Mouse (Mus musculus) left cerebral cortex, adult 8-10 months (tissue): Measurements from ENCODE around the gene Cd2ap. TPM values are rescaled to one million over a fixed set of nuclear protein-coding genes. Genes with fewer than 3 reads are reported as not detected.
"Not testable (repeated sequence)": the region's sequence is repeated elsewhere in the genome, so short reads cannot be mapped to it uniquely, and the experiment has no call there.

Source experiments
- DNase-seq, 2 experiments: peaks; one replicate each; pipeline ENCODE4 v3.0.0; 2022; ENCODE audit warnings: low spot score in 2 of 2
- total RNA-seq, 4 experiments: library from RNA; stranded (reverse); gene quantifications; 2 replicates each; pipeline ENCODE4 v1.2.4; 2022

Gene Cd2ap
- total RNA-seq: 10 to 100 TPM; 22.4 to 25.2 (median 22.9) TPM

DNA sequence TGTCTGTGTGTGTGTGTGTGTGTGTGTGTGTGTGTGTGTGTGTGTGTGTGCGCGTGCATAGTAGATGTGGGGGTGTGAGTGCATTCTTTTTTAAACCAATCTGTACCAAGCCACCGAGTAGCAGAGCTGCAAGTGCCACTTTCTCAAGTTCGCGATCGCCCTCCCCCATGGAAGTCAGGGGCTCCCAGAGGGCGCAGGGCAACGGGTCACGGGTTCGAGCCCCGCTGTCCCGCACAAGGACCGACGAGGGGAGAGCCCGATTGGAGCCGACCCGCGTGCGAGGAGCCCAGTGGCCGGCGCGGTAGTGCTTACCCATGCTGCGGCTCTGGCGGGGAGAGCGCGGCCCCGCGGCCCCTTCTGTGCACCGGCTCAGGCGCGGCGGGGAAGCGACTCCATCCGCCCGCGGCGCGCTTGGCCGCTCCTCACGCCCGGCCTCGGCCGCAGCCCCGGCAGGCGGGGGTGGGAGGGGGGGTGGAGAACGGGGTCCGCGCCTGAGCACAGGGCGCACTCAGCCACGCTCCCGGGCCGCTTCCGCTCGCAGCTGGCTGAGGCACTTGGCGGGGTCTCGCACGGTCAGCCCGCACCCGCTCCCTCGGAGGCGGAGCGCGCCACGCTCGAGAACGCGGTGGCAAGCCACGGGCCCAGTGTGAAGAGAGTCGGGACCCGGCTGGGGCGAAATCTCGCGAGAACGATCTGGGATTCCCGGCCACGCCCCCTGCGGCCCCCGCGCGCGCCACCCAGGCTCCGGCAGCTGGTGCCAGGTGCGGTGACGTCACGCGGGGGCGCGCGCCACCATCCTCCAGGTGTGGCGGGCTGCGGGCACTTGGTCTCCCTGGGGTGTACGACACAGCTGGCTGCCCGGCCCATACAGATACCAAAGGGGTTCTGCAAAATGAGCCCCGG lies at the start of gene Cd2ap:
Gene Cd2ap (minus strand): TSS at position 665 of the 903 bp plus-strand sequence.
- peak; percentile 94 to 95 for DNase-seq

DNA sequence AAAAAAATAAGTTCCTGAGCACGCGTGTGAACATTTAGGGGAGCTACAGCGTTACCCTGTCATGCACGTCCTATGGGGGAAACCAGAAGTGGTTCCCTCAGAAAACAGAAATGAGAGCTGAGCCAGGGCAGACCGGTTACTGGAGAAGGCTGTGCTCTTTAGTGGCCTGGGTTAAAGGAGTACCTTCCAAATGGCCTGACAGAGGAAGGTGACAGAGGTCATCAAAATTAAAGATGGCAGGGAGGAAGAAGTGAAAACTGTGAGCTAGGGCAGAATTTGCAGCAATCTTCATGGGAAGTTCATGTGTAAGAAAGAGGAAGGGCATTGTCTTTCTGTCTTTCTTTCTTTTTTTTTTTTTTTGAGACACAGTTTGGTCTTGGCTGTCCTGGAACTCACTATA lies 48.3 kb upstream of the Cd2ap start:
- no peak for DNase-seq

DNA sequence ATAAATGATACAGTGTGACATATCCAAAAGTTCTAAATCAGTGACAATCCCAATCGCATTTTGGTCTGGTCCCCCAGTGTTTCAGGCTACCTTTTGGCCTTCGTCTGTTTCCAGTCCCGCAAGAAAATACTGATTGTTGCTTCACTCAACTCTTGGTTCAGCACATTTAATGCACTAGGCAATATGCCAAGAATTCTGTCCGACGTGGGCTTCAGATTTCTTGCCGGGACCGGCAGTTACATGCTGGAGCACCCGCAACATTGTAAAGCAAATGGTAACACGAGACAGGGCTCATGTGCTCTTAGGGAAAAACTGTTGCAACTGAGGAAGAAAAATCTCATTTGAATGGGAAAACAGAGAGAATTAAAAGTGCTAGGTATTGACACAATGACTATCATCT lies 42.3 kb upstream of the Cd2ap start:
- DNase-seq: no peak

DNA sequence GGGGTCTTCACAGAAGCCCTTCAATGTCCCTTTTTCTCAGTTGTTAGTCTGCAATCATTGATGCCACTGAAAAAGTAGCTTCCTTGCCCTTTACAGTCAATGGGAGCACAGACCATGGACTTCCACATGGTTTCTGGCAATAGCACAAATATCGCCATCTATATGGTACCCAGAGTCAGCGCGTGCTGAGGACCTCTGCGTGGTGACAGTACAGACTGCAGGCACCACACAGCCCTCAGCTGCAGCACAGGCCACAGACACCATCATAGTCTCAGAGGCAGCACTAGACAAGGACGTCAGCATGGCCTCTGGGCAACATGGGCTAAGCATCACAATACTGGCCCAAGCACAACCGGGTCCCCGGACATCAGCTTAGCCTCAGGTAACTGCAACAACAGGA lies 38.3 kb upstream of the Cd2ap start:
- DNase-seq: no peak

DNA sequence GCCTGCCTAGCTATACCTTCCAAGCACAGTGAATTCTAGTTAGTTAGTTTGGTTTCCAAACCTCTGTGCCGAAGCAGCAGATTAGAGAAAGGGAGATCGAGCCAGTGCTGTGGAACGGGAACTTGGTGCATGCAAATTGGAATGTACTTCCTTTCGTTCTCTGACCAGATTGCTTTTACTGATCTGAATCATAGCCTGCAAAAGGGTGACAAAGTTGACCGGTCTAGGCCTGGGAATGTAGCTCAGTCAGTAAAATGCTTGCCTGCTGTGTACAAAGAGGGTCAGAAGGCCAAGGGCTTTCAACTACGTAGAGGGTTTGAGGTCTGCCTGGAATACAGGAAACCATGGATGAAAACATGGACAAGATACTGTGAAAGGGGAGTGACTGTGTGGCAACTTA lies 35.7 kb upstream of the Cd2ap start:
- no peak for DNase-seq

DNA sequence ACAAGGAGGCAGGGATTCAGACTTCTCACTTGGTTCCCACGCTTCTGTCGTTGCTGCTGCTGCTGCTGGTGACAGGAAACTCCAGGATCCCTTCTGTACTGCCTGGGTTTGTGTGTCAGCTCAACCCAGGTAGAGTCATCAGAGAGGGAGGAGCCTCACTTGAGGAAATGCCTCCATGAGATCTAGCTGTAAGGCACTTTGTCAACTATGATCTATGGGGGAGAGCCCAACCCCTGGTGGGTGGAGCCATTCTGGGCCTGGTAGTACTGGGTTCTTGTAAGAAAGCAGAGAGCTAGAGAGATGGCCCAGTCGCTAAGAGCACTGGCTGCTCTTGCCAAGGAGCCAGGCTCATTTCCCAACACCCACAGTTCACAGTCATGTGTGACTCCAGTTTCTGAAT lies 34.0 kb upstream of the Cd2ap start:
- DNase-seq: no peak

DNA sequence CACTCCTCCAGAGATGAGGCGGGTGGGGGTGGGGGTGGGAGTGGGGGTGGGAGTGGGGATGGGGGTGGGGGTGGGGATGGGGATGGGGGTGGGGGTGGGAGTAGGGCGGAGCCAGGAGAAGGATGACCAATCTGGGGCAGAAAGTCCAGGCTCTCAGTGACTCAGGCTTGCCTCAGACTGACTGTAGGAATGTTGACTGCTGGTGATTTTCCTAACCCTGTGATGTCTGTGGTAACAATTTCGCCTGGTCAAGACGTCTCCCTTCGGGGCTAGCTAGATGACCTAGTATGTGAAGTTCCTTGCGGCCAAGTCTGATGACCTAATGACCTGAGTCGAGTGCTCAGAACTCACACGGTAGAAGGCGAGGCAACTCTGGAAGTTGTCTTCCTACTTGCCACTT lies 32.9 kb upstream of the Cd2ap start:
- DNase-seq: no peak

DNA sequence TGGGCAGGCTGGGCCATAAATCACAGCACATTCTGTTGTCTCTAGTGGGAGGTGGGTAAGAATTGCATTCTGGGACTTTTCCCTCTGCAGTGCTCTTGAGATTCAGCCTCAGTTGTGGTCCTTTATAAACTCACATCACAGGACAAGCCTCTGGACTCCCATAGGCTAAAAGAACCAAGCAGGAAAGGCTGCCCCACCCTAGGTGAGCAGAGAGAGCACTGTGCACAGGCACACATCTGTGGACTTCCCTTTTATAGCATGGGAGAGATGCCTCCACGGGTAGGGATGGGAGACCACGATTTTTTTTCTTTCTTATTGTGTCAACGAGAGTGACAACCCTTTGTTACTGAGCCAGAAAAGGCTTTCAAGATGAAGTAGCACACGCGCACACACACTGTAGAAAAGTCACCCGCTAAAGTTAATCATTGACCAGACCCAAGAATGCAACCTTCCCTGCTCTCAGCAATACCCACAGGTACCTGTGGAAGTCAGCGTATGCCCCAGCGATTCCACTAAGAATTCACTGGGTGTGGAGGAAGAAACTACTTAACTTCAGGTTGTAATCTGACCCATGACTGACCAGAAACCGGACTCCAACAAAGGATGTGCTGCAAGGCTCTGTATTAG lies 32.4 kb upstream of the Cd2ap start:
- DNase-seq: no peak

DNA sequence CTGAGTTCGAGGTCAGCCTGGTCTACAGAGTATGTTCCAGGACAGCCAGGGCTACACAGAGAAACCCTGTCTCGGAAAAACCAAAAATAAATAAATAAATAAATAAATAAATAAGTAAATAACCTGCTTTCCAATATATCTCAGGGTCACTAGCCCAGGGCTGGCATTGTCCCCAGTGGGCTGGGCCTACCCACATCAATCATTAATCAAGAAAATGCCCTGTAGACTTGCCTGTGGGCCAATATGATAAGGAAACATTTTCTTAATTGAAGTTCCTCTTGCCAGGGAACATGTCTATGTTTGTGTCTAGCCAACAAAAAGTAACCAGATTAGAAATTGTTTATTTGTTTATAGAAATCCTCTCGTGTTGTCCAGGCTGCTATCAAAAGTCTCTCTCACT lies 31.7 kb upstream of the Cd2ap start:
- no peak for DNase-seq

DNA sequence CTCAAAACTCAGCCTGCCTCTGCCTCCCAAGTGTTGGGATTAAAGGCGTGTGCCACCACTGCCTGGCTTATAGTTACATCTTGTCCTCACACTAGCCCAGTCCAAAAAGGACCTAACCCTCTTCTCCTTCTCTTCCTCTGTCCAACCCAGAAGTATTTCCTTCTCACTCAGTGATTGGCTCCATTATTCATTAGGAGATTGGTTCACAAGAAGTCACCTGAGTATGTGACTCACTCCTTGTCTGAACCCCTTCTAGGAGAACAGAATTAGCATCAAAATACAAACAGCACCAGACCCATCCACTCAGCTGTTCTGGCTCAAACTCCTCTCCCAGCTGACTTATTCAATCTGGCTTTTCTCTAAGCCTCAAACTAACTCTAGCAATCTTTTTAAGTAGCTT lies 30.0 kb upstream of the Cd2ap start:
- DNase-seq: not testable (repeated sequence)

DNA sequence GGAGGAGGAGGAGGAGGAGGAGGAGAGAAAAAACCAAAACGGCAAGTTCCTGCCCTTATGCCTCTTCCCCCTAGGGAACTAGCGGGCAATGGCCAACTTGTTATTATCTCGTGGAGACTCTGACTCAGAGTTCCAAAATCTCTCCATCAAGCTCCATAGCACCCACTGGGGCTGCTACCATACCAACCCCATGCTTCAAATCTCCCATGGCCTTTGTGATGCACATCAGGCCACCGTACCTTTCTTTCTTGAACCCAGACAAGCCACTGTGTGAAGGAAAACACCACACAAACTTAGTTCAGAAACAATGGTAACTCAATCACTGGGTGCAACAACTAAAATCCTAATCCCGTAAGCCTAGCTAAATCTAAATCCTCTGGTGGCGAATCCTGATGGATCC lies 29.5 kb upstream of the Cd2ap start:
- DNase-seq: no peak

DNA sequence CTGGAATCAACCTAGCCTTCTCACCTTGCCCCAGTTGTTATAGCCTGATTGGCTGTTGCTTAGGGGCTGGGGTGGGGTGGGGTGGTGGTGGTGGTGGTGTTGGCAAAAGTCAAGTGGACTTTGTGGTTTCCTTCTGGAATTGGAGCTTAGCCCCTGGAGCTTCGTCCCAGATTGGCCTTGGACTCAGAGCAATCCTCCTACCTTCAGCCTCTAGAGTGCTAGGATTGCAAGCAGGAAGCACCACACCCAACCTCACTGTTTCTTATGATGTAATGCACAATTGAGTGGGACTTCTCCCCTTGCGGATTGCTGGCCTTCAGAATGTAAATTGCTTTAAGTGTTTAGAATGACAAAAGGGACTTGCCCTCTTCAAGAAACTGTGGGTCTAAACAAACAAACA lies 24.3 kb upstream of the Cd2ap start:
- no peak for DNase-seq

DNA sequence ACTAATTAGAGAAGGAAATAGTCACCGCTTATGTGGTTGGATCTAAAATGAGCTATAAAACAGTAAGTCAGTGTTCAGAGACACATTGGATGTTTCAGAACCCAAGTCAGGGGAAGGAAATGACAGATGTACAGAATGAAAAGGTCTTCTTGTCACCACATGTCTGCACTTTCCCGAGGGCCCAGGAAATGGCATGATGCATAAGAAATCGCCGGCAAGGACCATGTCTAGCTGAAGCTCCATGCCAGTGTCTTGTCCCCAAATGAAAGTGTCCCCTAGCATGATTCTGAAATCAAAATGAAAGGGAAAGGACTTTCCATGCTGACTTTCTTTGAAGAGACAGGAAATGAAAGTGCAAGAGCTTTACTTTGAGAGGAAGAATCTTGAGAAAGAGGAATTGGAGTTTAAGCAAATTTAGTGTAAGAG lies 10.8 kb upstream of the Cd2ap start:
- DNase-seq: no peak

DNA sequence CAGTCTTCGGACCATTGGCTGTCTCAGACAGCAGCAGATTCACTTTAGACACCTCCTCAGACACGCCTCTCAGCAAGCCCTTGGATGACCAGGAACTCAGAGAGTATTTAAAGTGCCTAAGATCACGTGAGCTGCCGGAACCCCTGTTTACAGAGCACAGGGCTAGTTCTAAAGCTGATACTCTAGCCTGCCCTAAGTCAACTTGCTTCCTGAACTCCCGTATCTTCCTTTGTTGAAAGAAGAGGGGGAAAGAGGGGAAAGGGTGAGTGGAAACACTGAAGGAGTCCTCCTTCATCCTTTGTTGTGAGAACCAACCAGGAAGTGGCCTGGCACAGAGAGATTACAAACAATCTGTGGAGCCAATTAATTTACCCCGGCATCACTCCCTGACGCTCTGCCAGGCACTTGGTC lies 8.6 kb upstream of the Cd2ap start:
- no peak for DNase-seq

DNA sequence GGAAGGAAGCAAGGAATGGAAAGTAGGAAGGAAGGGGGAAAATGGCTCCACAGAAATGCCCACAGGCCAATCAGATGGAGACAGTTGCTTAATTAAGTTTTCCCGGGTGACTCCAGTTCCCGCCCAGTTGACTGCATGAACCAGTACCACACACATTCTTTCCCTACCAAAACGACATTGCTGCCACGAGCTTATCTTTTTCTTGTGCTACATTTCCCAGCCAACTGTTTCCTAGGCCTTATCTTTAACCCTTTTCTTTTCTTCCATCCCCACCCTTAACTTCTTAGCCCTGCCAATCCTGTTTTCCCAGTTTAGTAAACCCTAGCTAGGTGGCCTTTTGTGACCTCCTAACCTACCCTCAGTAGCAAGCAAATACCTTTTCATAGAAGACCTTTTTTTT lies 7.9 kb upstream of the Cd2ap start:
- DNase-seq: no peak

DNA sequence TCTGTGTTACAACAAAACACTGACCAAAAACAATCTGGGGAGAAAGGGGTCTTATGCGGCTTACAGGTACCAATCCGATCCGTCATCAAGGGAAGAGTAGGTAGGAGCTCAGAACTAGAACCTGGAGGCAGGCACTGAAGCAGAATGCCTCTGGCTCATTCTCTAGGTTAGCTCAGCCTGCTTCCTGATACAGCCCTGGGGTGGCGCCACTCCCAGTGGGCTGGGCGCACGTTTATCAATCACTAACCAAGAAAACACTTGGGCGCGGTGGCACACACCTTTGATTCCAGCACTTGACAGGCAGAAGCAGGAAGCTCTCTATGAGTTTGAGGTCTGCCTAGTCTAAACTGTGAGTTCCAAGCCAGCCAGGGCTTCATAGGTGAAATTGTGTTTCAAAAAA lies 7.3 kb upstream of the Cd2ap start:
- no peak for DNase-seq

DNA sequence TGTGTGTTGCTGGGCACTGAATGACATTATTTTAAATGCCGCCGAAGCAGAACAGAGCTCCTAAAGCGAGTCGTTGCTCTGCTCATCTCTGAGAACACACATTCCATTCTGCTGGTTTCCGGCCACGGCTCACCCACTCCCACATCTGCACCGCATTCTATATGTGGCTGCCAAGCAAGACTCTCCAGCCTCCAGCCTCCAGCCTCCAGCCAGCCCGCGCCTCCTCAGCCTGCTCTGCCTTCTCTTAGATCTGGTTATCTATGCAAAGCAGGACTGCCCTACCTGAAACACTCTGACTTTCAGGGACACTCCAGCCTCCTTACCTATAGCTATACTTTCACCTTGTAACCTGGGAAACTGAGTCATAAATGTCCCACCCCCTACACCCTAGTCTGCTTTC lies 6.8 kb upstream of the Cd2ap start:
- DNase-seq: peak in 1 of 2 experiments; percentile 69

DNA sequence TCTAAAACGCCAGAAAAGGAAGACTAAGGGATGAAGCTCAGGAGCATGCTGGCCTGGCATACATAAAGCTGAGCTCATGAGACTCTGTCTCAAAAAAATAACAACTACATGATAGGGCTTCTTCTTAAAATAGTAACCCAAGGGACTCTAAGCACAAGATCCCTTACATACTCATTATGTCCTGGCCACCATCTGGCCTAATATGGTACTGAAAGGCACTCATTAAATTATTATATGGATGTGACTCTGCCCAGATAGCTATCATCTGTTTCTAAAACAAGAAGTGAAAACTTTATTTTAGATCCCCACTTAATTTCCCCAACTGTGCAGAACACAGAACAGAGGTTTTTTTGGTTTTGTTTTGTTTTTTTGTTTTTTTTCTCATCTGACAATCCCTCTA lies 6.4 kb upstream of the Cd2ap start:
- no peak for DNase-seq

DNA sequence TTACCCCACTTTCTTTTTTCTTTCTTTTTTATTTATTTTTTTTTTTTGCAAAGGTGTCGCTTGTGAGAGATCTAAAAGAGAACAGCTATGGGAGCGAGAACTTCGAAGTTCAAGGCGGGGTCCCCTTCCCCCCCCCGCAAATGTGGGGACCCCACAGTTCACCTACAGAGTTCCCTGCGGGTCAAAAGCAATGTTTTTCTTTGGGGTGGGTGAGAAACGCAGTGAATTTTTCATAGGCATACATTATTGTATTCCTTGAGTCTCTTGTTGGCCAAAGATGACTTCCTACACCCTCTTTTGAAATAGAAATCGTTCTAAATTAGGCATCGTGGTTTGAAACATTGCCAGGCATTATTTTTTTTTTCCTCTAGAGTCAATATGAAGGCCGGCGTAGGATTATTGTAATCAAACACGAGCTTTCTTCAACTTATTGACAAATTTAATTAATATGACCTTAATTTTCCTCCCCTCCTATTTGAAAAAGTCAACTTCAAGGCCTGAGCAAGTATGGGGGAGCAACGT lies 500 bp upstream of the Cd2ap start:
- DNase-seq: no peak

DNA sequence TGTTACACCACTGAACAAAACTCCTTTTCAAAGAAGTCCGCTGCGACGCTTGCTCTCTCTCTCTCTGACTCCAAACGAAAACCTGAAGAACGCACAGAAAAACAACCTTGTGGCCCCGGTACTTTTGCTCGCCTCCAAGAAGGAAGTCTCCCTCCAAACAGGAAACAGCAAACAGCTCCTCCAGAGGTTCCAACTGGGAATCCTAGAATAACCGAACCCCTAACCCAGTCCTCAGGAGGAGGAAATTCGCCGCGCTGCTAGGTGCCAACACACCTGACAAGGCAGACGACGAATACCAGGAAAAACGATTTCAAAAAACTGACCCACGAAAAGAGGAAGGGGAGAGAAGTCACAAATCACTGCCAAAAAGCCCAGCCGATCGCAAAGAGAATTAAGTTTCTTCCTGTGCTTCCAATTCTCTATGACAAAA lies 879 bp downstream of the Cd2ap start:
- peak in 1 of 2 experiments; percentile 27 for DNase-seq

DNA sequence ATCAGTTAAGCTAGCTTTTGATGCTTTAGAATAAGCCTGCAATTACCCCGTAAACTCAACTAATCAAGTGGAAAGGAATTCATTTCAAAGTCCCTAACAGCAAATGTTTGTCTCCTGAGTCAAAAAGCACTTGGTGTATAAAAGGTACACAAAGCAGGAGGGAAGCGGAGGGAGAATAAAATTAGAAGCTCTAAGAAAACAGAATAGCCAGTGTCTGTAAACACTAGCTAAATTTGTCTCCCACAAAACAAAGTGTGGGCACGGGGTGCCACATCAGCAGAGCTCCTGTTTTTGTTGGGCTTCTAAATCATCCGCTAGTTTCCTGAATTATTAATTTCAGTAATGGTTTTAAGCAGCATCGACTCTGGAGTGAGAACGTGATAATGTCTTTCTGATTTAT lies 1.4 kb downstream of the Cd2ap start:
- DNase-seq: no peak

DNA sequence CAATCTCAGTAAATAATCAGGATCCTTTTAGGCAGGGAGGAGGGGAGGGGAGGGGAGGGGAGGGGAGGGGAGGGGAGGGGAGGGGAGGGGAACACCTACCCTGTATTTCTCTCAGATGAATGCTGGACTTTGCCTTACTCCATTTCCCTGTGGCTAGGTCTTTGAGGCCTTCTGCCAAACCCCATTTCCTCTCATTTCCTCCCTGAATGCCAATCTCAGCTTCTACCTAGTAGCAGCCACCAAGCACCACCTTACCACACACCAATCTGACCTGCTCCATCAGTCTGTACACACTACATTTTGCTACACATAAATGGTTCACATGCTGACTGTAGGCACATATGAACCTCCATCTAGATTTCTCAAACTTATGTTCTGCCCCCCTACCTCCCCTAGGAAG lies 6.0 kb downstream of the Cd2ap start:
- no peak for DNase-seq

DNA sequence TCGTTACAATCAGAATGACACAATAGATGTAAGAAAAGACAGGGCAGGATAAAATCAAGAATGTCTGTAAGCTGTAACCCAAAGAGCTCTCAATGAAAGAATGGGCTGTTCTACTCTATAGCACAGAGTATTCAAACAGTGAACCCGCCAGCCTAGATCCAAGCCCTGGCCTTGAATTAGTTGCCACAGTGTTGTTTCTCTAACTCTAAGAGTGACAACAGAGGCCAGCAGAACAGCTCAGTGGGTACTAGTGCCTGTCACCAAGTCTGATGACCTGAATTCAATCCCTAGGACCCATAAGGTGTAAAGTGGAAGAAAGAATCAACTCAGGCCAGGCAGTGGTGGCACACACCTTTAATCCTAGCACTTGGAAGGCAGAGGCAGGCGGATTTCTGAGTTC lies 13.3 kb downstream of the Cd2ap start:
- DNase-seq: no peak
